In genomic region chr8:104606329-104606728, GRCm38 (mm10) we compare ENCODE assay signal across 14 mouse cellular contexts. TPM values are rescaled to one million over a fixed set of nuclear protein-coding genes. Genes with fewer than 3 reads are reported as not detected.
DNase-seq lines count a peak whose midpoint lies in the region; ATAC-seq lines count a peak whose summit lies in the region.
"Had no signal": no experiment of that assay in that cellular context is flagged by ENCODE, and none has a peak within 500 bp of the region (broad histone marks: within the 10 kb centered on the region; RNA-seq: fewer than 3 reads in every experiment).

No protein-coding gene starts in this region.

- H3K9me3 ChIP-seq in kidney, embryonic 16.5 days (ENCODE audit: low read length): no peaks in the 10 kb centered on the region
- H3K9me3 ChIP-seq in embryonic facial prominence, embryonic 10.5 days: no peaks in the 10 kb centered on the region
- H3K9me3 ChIP-seq: forebrain, embryonic 13.5 days had no signal

- 0 out of 2 replicates have a peak overlapping the region, but pooled peaks have one; percentile 28 for H3K9ac ChIP-seq in kidney, embryonic 16.5 days (replicated peaks; ENCODE audit: low read length)
- H3K9ac ChIP-seq: forebrain, embryonic 13.5 days had no signal

- peaks cover 29% of the 10 kb centered on the region for H3K4me1 ChIP-seq in kidney, embryonic 16.5 days (ENCODE audit: insufficient read depth, low read length)
- H3K4me1 ChIP-seq in embryonic facial prominence, embryonic 10.5 days: peaks cover 27% of the 10 kb centered on the region

- no peak overlapping the region for H3K4me2 ChIP-seq in kidney, embryonic 16.5 days (replicated peaks; ENCODE audit: low read depth, low read length)
- H3K4me2 ChIP-seq: forebrain, embryonic 13.5 days had no signal

- peak overlapping the region; percentile 40 for H3K27ac ChIP-seq in kidney, embryonic 16.5 days (ENCODE audit: low read length)
- no peak overlapping the region for H3K27ac ChIP-seq in embryonic facial prominence, embryonic 10.5 days (replicated peaks)
- H3K27ac ChIP-seq: forebrain, embryonic 13.5 days had no signal

- intact Hi-C loops in heart, postnatal 14 days (cut with DNase I): no loop called here

- DNase-seq in kidney, postnatal 10 days: no peak
- DNase-seq in NIH3T3 (ENCODE audit: low read depth): peak; percentile 39
- peak; percentile 16 for DNase-seq in embryonic facial prominence, embryonic 10.5 days (ENCODE audit: low spot score)
- DNase-seq in heart, postnatal 14 days: peak; percentile 26 to 63
- DNase-seq in cerebellum, adult 11 months: no peak
- DNase-seq: adrenal gland, postnatal 36 days had no signal

- H3K4me3 ChIP-seq in kidney, embryonic 16.5 days (ENCODE audit: low read length): no peak overlapping the region
- H3K4me3 ChIP-seq in embryonic facial prominence, embryonic 10.5 days: no peak overlapping the region
- H3K4me3 ChIP-seq: forebrain, embryonic 13.5 days had no signal

- WGBS in kidney, embryonic 16.5 days: 8% methylated on average over 6 of the region's 6 CpGs
- WGBS in embryonic facial prominence, embryonic 10.5 days: 53% methylated on average over 6 of the region's 6 CpGs

- H3K27me3 ChIP-seq in kidney, embryonic 16.5 days (ENCODE audit: insufficient read depth, low read length): no peaks in the 10 kb centered on the region
- peaks cover 2% of the 10 kb centered on the region for H3K27me3 ChIP-seq in embryonic facial prominence, embryonic 10.5 days (replicated peaks; ENCODE audit: low read depth, poor library complexity, severe bottlenecking)

- peak; percentile 46 for ATAC-seq in kidney, embryonic 16.5 days (ENCODE audit: low FRiP score, low TSS enrichment)
- ATAC-seq in erythroblast, adult 5-6 weeks (replicated peaks; ENCODE audit: low FRiP score, poor library complexity, severe bottlenecking): no peak
- ATAC-seq: forebrain, embryonic 13.5 days; inflammation-experienced regulatory T-cells, adult 6 months had no signal

- H3K36me3 ChIP-seq in kidney, embryonic 16.5 days (ENCODE audit: insufficient read depth, low read length): no peaks in the 10 kb centered on the region
- H3K36me3 ChIP-seq in embryonic facial prominence, embryonic 10.5 days (replicated peaks): no peaks in the 10 kb centered on the region

RNA-seq across cellular contexts. Expression of gene Pdp2, which starts 15.1 kb away (rescaled TPM):
- 19.2 and 20.3 TPM in 2 replicates for polyA plus RNA-seq in kidney, embryonic 16.5 days (2015; fragmentation: Nextera tagmentation; extraction: Ambion mirVana)
- 15.4 and 16.0 TPM in 2 replicates for polyA plus RNA-seq in embryonic facial prominence, embryonic 10.5 days (2016; fragmentation: Nextera tagmentation; extraction: Ambion mirVana)
- 10 to 100 TPM; 17.0 to 18.2 TPM for total RNA-seq in heart, postnatal 14 days (2021)
- 0.38 and 1.7 TPM in 2 replicates for total RNA-seq in erythroblast, adult 5-6 weeks (2015; ENCODE audit: low replicate concordance)
- 0.98 and 1.3 TPM in 2 replicates for total RNA-seq in erythroblast, adult 5-6 weeks (2017; ENCODE audit: low replicate concordance)

RNA-seq across cellular contexts. Expression of gene Cdh16, which starts 17.9 kb away (rescaled TPM):
- polyA plus RNA-seq in kidney, embryonic 16.5 days (2015; fragmentation: Nextera tagmentation; extraction: Ambion mirVana): 385 and 427 TPM in 2 replicates
- polyA plus RNA-seq in embryonic facial prominence, embryonic 10.5 days (2016; fragmentation: Nextera tagmentation; extraction: Ambion mirVana): not detected in 2 replicates
- 1 to 10 TPM; 3.3 to 3.5 TPM for total RNA-seq in heart, postnatal 14 days (2021)
- total RNA-seq in erythroblast, adult 5-6 weeks (2015; ENCODE audit: low replicate concordance): not detected in 2 replicates
- total RNA-seq in erythroblast, adult 5-6 weeks (2017; ENCODE audit: low replicate concordance): not detected in 2 replicates
- total RNA-seq: adrenal gland, postnatal 36 days; layer of hippocampus, postnatal 10 days; liver, adult 2 months; monocyte, adult 5-6 weeks had no signal
- polyA plus RNA-seq: forebrain, embryonic 13.5 days; inflammation-experienced regulatory T-cells, adult 6 months; liver, adult 2 months; small intestine, adult 2 months had no signal

RNA-seq across cellular contexts. Expression of gene Rrad, which starts 24.8 kb away (rescaled TPM):
- polyA plus RNA-seq in kidney, embryonic 16.5 days (2015; fragmentation: Nextera tagmentation; extraction: Ambion mirVana): 13.5 and 15.0 TPM in 2 replicates
- 0.92 and 1.3 TPM in 2 replicates for polyA plus RNA-seq in embryonic facial prominence, embryonic 10.5 days (2016; fragmentation: Nextera tagmentation; extraction: Ambion mirVana)
- total RNA-seq in heart, postnatal 14 days (2021): 100 to 1,000 TPM; 198 to 203 TPM
- not detected in 2 replicates for total RNA-seq in erythroblast, adult 5-6 weeks (2015; ENCODE audit: low replicate concordance)
- total RNA-seq in erythroblast, adult 5-6 weeks (2017; ENCODE audit: low replicate concordance): not detected in 2 replicates

RNA-seq across cellular contexts. Expression of gene Ciao2b, which starts 35.4 kb away (rescaled TPM):
- polyA plus RNA-seq in kidney, embryonic 16.5 days (2015; fragmentation: Nextera tagmentation; extraction: Ambion mirVana): 106 and 108 TPM in 2 replicates
- 97.6 and 98.6 TPM in 2 replicates for polyA plus RNA-seq in embryonic facial prominence, embryonic 10.5 days (2016; fragmentation: Nextera tagmentation; extraction: Ambion mirVana)
- 10 to 100 TPM; 52.9 to 63.6 TPM for total RNA-seq in heart, postnatal 14 days (2021)
- 1.5 and 5.2 TPM in 2 replicates for total RNA-seq in erythroblast, adult 5-6 weeks (2015; ENCODE audit: low replicate concordance)
- 6.0 and 15.1 TPM in 2 replicates for total RNA-seq in erythroblast, adult 5-6 weeks (2017; ENCODE audit: low replicate concordance)

Comparison
In these comparisons a context has a peak if more than half of its experiments do, and no peak if none do; other contexts are left out.
1. DNase-seq: peak in NIH3T3 (single experiment), embryonic facial prominence, embryonic 10.5 days (single experiment) and heart, postnatal 14 days (2 of 2); none in kidney, postnatal 10 days (single experiment) and cerebellum, adult 11 months (single experiment).
2. RNA of gene Pdp2, which starts 15.1 kb away (total RNA-seq): 17.0 to 18.2 TPM in heart, postnatal 14 days; 0.38 to 1.7 TPM in erythroblast, adult 5-6 weeks; every median in the first group is over 4 times any median in the second.
3. RNA of gene Cdh16, which starts 17.9 kb away (total RNA-seq): 3.3 to 3.5 TPM in heart, postnatal 14 days; not detected in erythroblast, adult 5-6 weeks; every median in the first group is over 4 times any median in the second.
4. RNA of gene Rrad, which starts 24.8 kb away (total RNA-seq): 198 to 203 TPM in heart, postnatal 14 days; not detected in erythroblast, adult 5-6 weeks; every median in the first group is over 100 times any median in the second.